Mouse (Mus musculus): ENCODE data around the gene Sema4a.

DNA sequence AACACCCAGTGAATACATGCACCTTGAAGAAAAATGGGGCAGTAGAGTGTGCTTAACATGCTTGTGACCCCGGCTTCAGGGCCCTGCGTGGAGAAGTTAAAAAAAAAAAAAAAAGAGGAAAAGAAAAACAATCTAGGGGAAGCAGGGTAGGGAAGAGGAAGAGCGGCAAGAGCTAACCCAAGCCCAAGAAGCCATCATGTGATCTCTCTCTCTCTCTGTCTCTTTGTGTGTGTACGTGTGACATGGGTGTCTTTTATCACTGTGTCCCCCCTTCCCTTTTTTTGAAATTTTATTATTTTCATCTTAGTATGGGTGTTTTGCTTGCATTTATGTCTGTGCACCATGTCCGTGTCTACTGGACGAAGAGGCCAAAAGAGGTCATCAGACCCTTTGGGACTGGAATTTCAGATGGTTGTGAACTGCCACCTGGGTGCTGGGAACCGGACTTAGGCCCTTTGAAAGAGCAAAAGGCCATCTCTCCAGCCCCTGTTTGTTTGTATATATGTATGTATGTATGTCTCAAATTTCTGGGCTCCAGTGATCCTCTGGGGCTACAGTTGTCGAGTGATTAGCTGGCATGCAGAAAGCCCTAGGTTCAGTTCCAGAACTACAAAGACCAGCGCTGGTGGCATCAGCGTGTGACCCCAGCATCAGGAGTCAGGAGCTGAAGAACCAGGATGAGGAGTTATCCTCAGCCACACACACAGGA lies 57.3 kb downstream of the Sema4a start:
- no peak for TF ChIP-seq CTCF (IDR thresholded peaks at IDR 0.05; ENCODE audit: extremely low read depth, insufficient read depth, insufficient read length, insufficient replicate concordance)
- TF ChIP-seq POLR2A (IDR thresholded peaks at IDR 0.05; ENCODE audit: low read depth, low read length): no peak
